Mouse (Mus musculus) intestine, embryonic 16.5 days (tissue): ENCODE measurements at regions not wholly inside any gene's neighbourhood (a gene's known extent, or its start where the extent isn't known, plus 50 kb on each side); places are given as distances from the start of the nearest gene placed in this dataset.

Source experiments
- ATAC-seq: fragments of 200-750 bp; cut with Nextera tagmentation; 2 replicates; pipeline ENCODE4 v1.8.0; 2017; ENCODE audit warnings: moderate TSS enrichment, moderate library complexity
- H3K27ac ChIP-seq: fragments of 300-500 bp; sonication (generic); 2 replicates; pipeline ENCODE4 v1.5.1; 2014; ENCODE audit warnings: mild to moderate bottlenecking, low read length
- H3K27me3 ChIP-seq: fragments of 300-500 bp; sonication (generic); replicated peaks from 2 replicates; pipeline ENCODE4 v1.6.1; 2014; ENCODE audit warnings: low read length, control low read depth, mixed read lengths; ENCODE audit not compliant: control insufficient read depth, insufficient read depth
- H3K36me3 ChIP-seq: fragments of 300-500 bp; sonication (generic); 2 replicates; pipeline ENCODE4 v1.6.1; 2014; ENCODE audit warnings: low read length, control low read depth; ENCODE audit not compliant: control insufficient read depth, insufficient read depth
- H3K4me1 ChIP-seq: fragments of 300-500 bp; sonication (generic); 2 replicates; pipeline ENCODE4 v1.6.1; 2014; ENCODE audit warnings: low read length, control low read depth, mixed read lengths; ENCODE audit not compliant: control insufficient read depth, insufficient read depth
- H3K4me2 ChIP-seq: fragments of 300-500 bp; sonication (generic); 2 replicates; pipeline ENCODE4 v1.6.1; 2014; ENCODE audit warnings: low read depth, low read length, control low read depth
- H3K4me3 ChIP-seq: fragments of 300-500 bp; sonication (generic); 2 replicates; pipeline ENCODE4 v1.5.1; 2014; ENCODE audit warnings: mild to moderate bottlenecking, low read length
- H3K9ac ChIP-seq: fragments of 300-500 bp; sonication (generic); 2 replicates; pipeline ENCODE4 v1.6.1; 2014; ENCODE audit warnings: low read depth, low read length
- H3K9me3 ChIP-seq: fragments of 300-500 bp; sonication (generic); 2 replicates; pipeline ENCODE4 v1.6.1; 2016; ENCODE audit warnings: low read length, control low read depth; ENCODE audit not compliant: control insufficient read depth
- WGBS: fragments of 180-500 bp; shearing (Covaris S2); extraction: QIAGEN DNeasy Blood & Tissue Kit; methylation state at CpG from one replicate; pipeline ENCODE4 v1.1.7; 2014; 5-methylcytosine and 5-hydroxymethylcytosine counted together

DNA sequence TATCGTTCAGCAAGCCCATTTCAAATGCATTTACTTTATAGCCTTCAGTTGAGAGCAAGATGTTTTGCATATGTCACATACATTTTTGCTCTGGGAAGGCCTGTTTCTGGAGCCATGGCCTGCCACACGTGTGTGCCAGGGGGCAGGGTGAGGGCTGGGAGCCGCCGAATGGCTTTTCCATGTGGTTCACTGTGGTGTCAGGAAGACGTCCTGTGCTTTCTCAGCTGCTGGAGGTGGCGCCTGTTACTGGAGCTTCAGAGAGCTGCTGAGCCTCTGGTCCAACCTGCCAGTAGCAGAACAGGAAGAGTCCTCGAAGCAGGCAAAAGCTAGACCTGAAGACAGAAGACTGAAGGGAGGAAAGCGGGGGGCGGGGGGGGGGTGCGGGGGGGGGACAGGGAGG is 78.5 kb upstream of the Smim23 start:
- Histone ChIP-seq H3K9me3 (no peaks in the 10 kb centered on the region), H3K27ac (no peak overlapping the region), H3K4me1 (peaks cover 8% of the 10 kb centered on the region; the same call in 1 of the 2 replicates), H3K9ac (no peak overlapping the region), H3K27me3 (no peaks in the 10 kb centered on the region), H3K4me2 (no peak overlapping the region), H3K36me3 (no peaks in the 10 kb centered on the region), H3K4me3 (no peak overlapping the region)
- 42% methylated on average over 8 of the region's 10 CpGs for WGBS
- ATAC-seq: no peak

DNA sequence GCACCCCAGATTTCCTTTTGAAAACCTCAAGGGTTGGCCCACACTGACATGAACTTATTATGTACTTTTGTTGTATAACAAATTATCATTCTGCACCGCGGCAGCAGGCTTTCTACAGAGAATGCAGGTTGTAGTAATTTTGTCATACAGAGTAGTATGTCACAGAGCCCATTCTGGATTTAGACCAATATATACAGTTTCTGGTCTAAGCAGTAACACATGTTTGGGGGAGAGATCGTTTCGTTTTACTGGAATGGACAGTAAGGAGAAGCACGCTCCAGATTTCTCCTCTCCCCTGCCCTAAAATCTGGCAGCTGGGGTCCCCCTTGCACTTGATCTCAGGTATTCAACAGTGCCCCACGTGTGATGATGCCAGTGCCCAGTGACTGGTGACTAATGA is 76.0 kb upstream of the Smim23 start:
- Histone ChIP-seq H3K27ac (no peak overlapping the region), H3K4me3 (no peak overlapping the region), H3K9me3 (no peaks in the 10 kb centered on the region), H3K4me1 (peaks cover 3% of the 10 kb centered on the region; the same call in 1 of the 2 replicates), H3K9ac (no peak overlapping the region), H3K36me3 (no peaks in the 10 kb centered on the region), H3K4me2 (no peak overlapping the region), H3K27me3 (no peaks in the 10 kb centered on the region)
- ATAC-seq: no peak
- WGBS: 63% methylated on average over 6 of the region's 6 CpGs

DNA sequence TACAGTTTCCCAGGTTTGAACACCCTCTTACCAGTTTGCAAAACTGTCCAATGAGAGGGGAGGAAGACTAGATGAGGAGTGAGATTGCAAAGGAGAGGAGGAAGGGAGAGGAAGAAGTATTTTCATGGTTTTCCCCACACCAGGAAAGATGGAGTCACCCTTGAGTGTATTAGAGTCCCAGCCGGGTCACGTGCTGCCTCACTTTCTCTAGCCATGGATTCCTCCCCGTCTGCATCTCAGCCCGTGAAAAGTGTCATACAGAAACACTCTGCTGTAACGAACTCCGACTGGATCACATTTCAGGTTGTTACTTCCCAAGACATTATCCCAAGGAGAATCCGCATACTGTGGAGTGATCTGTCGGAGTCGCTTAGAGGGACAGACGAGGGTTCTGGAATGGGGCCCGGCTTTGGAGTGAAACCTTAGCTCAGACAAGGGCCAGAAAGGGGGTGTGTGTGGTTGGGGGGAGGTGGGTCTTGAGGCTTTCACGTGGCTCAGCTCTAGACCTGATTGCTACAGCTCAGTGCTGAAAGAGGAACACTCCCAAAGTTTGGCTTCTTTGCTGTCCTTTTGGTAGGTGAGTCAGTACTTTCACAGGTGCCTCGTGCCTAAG is 75.3 kb upstream of the Smim23 start:
- Histone ChIP-seq H3K4me2 (no peak overlapping the region), H3K27me3 (no peaks in the 10 kb centered on the region), H3K36me3 (no peaks in the 10 kb centered on the region), H3K27ac (no peak overlapping the region), H3K4me3 (no peak overlapping the region), H3K9me3 (no peaks in the 10 kb centered on the region), H3K4me1 (peaks cover 3% of the 10 kb centered on the region; the same call in 1 of the 2 replicates), H3K9ac (no peak overlapping the region)
- ATAC-seq: no peak
- 53% methylated on average over 13 of the region's 13 CpGs for WGBS

DNA sequence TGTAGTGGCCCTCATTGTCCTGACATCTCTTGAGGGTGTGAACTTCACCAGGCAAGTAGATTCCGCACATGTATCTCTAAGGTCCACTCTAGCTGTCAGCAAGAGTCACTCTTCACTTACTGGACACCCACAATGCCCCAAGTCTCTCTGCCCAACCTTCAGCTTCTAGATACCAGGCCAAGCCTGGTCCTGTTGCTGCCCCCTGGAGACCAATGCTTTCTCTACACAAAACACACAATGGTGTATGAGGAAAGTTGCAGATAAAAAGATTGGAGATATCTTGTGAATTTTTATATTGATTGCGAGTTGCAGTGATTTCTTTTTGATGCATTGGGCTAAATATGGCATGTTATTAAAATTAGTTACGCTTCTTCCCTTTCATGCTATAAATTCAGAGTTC is 71.0 kb upstream of the Smim23 start:
- H3K27me3 ChIP-seq: no peaks in the 10 kb centered on the region
- no peak overlapping the region for H3K4me3 ChIP-seq
- no peak overlapping the region for H3K9ac ChIP-seq
- no peaks in the 10 kb centered on the region for H3K4me1 ChIP-seq
- 79% methylated on average over 3 of the region's 3 CpGs for WGBS
- no peaks in the 10 kb centered on the region for H3K36me3 ChIP-seq
- no peak overlapping the region for H3K27ac ChIP-seq
- ATAC-seq: no peak
- H3K9me3 ChIP-seq: no peaks in the 10 kb centered on the region
- H3K4me2 ChIP-seq: no peak overlapping the region

DNA sequence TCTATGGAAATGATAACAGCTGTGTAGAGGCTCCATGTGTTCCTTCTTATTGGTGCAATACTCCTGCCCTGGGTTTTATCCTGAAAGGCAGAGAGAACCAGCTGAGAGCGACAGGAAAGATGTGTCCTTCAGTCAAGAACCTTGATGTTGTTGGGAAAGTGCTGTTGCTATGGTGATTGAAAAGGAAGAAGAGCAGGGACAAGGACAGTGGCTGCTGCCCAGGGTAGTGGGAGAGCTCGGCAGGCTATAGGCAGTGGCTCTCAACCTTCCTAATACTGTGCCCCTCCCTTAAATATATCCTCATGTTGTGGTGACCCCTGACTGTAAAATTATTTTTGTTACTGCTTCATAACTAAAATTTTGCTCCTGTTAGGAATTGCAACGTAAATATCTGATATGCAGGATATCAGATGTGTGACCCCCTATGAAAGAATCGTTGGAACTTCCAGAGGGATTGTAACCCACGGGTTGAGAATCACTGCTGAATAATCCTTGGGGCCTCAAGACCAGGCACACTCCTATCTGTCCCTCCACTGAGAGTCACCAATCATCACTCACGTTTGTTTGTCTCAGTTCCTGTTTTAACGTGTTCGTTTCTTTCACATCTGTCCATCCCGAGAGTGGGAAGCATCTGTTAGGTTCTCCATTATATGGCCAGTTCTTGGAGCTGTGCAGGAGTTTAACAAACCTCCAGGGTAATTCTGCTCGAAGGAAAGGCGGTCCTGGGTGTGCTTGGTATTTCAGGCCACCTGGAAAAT is 68.9 kb upstream of the Smim23 start:
- no peak for ATAC-seq
- Histone ChIP-seq H3K27ac (no peak overlapping the region), H3K4me1 (no peaks in the 10 kb centered on the region), H3K4me3 (no peak overlapping the region), H3K27me3 (no peaks in the 10 kb centered on the region), H3K4me2 (no peak overlapping the region), H3K36me3 (no peaks in the 10 kb centered on the region), H3K9me3 (no peaks in the 10 kb centered on the region), H3K9ac (no peak overlapping the region)
- 53% methylated on average over 11 of the region's 11 CpGs for WGBS

DNA sequence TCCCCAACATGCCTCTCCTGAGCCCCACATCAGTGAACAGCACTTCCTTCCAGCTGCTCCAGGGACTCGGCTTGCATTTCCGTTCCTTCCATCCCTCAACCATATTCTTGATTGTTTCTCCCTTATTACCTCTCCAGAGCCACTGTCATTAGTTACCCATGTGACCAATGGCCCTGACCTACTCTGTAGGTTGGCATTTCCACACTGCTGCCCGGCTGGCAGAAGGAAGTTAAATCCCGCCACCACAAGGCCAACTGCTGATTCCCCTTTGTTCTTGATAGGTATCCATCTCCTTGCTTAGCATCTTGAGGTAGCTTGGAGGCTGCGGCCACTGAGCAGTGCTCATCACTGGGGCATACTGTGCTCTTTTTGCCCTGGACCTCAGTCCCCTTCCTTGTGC is 68.1 kb upstream of the Smim23 start:
- 86% methylated on average over 5 of the region's 5 CpGs for WGBS
- no peaks in the 10 kb centered on the region for H3K27me3 ChIP-seq
- H3K36me3 ChIP-seq: no peaks in the 10 kb centered on the region
- H3K4me2 ChIP-seq: no peak overlapping the region
- no peaks in the 10 kb centered on the region for H3K9me3 ChIP-seq
- no peaks in the 10 kb centered on the region for H3K4me1 ChIP-seq
- no peak for ATAC-seq
- no peak overlapping the region for H3K27ac ChIP-seq
- no peak overlapping the region for H3K4me3 ChIP-seq
- H3K9ac ChIP-seq: no peak overlapping the region

DNA sequence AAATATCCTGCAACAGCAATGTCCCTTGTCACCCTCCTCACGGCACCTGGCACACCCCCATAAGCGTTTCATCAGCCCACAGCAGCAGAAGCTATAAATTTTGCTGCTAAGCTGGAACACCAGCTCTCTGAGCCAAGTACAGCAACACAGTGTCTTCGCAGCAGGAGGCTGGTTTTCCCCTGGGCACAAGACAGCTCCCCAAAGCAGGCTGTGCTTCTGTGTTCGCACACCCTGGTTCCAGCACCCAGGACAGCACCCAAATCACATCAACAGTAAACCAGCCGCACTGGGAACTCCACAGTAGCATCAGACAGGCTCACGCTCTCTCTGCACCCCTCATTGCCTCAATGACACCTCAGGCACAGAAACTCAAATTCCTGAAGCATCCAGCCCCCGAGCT is 64.8 kb upstream of the Smim23 start:
- Histone ChIP-seq H3K27me3 (no peaks in the 10 kb centered on the region), H3K9me3 (no peaks in the 10 kb centered on the region), H3K27ac (no peak overlapping the region), H3K36me3 (no peaks in the 10 kb centered on the region), H3K4me1 (no peaks in the 10 kb centered on the region), H3K9ac (no peak overlapping the region), H3K4me2 (no peak overlapping the region), H3K4me3 (no peak overlapping the region)
- no peak for ATAC-seq
- 23% methylated on average over 7 of the region's 7 CpGs for WGBS

DNA sequence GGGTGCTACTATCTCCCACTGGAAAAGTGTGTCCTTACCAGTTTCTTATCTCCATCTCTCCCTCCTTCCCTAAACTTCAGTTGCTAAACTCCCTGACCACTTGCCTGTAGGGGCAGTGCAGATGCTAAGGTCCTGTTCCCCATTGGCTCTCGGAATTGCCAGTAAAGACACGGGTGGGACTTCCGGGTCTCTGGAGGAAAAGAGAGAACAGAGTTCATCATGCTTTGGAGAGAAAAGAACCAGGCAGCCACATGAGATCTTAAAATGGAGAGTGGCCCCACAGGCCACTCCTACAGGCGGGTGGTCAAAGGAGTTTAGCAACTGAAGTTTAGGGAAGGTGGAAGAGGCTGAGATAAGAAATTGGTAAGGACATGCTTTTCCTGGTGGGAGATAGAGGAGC is 60.3 kb upstream of the Smim23 start:
- Histone ChIP-seq H3K9me3 (no peaks in the 10 kb centered on the region), H3K9ac (no peak overlapping the region), H3K4me3 (no peak overlapping the region), H3K4me2 (no peak overlapping the region), H3K27ac (no peak overlapping the region), H3K36me3 (no peaks in the 10 kb centered on the region), H3K4me1 (no peaks in the 10 kb centered on the region), H3K27me3 (no peaks in the 10 kb centered on the region)
- no peak for ATAC-seq
- WGBS: 72% methylated on average over 4 of the region's 4 CpGs

DNA sequence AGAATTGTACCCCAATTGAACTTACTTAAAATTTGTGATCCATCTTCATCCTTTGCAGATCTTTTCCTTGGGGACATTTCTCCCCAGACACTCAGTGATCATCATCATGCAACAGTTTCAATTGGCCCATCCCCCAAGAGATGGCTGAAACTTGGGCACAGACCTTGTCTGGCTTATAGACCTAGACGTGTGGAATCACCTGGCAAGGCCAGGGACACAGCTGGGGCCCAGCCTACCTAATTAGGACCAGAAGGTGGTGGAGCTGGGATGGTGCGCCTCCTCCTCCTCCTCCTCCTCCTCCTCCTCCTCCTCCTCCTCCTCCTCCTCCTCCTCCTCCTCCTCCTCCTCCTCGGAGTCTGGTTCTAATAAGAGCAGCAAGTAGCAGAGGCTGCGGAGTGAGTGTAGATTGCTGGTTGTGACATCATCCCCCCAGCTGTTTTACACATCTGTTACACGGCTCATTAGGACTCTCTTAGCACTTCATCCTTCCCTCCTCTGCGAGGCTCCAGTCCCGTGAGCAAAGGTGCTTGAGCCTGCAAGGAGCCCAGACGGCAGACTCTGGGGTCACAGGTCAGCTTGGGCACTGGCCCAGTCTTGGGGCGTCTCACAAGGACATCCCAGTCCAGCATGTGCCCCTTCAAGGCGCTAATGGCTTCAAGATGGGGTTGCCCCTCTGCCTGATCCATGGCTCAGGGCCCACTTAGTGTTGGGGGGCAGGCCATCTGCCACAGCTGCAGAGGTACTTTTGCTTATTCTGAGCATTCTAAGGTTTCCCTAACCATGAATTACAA is 58.9 kb upstream of the Smim23 start:
- no peak for ATAC-seq
- Histone ChIP-seq H3K4me1 (no peaks in the 10 kb centered on the region), H3K9me3 (no peaks in the 10 kb centered on the region)

More for the DNA sequence above, 58.9 kb upstream of the Smim23 start:
- no peak overlapping the region for H3K27ac ChIP-seq
- 55% methylated on average over 9 of the region's 10 CpGs for WGBS
- no peaks in the 10 kb centered on the region for H3K36me3 ChIP-seq
- H3K27me3 ChIP-seq: no peaks in the 10 kb centered on the region
- H3K9ac ChIP-seq: no peak overlapping the region
- no peak overlapping the region for H3K4me3 ChIP-seq
- no peak overlapping the region for H3K4me2 ChIP-seq
